ENCODE assay signal across 10 mouse cellular contexts in the genomic region with DNA sequence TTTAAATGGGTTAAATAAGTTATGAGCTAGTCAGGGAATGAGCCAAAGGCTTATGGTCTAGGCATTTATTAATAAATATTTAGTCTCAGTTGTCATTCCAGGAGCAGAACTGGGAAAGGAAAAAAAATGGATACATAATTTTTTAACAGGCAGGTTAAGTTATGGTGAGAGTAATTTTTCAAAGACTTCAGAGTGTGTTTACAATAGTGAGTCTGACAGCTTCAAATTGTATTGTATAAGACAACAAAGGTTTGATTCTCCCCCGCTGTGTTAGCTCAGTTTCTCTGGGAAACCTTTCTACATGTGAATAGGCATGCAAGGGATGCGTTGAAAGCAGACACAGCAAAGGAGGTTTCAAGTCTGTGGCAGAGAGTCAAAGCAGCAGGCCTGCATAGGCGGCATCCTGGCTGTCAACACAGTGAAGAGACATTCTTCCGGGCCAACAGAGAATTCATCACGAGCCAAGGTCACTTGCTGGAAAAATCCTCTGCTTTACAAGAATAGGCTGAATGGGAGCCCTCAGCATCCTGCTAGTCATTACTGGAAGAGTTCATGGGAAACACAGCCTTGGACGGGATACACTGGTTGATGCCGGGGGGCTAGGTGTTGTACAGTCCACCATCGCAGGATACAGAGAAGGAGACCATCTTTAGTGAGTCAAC. TPM values are rescaled to one million over a fixed set of nuclear protein-coding genes. Genes with fewer than 3 reads are reported as not detected.
DNase-seq lines count a peak whose midpoint lies in the region; ATAC-seq and TF ChIP-seq lines count a peak whose summit lies in the region.
"Had no signal": no experiment of that assay in that cellular context is flagged by ENCODE, and none has a peak within 500 bp of the region (broad histone marks: within the 10 kb centered on the region; RNA-seq: fewer than 3 reads in every experiment).

No protein-coding gene starts in this region.

- intact Hi-C loops in left cerebral cortex, adult 2 months (cut with DNase I), result no loop called here

- DNase-seq in adrenal gland, postnatal 10 days, result peak; percentile 52
- DNase-seq in adrenal gland, postnatal 4 days (ENCODE audit: low spot score in 2 of 2), result no peak
- DNase-seq in brain, embryonic 14.5 days (ENCODE audit: low read depth), result peak; percentile 93
- DNase-seq in midbrain, embryonic 14.5 days, result peak; percentile 72
- no peak for DNase-seq in spleen, postnatal 4 days (ENCODE audit: low spot score in 2 of 2)
- no peak for DNase-seq in left cerebral cortex, adult 2 months (ENCODE audit: extremely low spot score in 1 of 2, low spot score in 2 of 2)
- DNase-seq: kidney, adult 8-10 months had no signal

- TF ChIP-seq POLR2A in brain, embryonic 14.5 days (IDR thresholded peaks at IDR 0.05; ENCODE audit: borderline replicate concordance, extremely low read depth, insufficient read depth, insufficient read length, poor library complexity, severe bottlenecking), result no peak

- peak overlapping the region; percentile 75 for H3K27ac ChIP-seq in forebrain, embryonic 13.5 days
- peak overlapping the region; percentile 14; the same call in 1 of the 2 replicates for H3K27ac ChIP-seq in midbrain, embryonic 14.5 days (replicated peaks; ENCODE audit: low read depth, low read length)
- no peak overlapping the region for H3K27ac ChIP-seq in left cerebral cortex, adult 2 months
- no peak overlapping the region for H3K27ac ChIP-seq in liver, embryonic 12.5 days
- H3K27ac ChIP-seq: limb, embryonic 15.5 days had no signal

- ATAC-seq in forebrain, embryonic 13.5 days, result peak; percentile 84
- ATAC-seq in midbrain, embryonic 14.5 days (ENCODE audit: low FRiP score, low TSS enrichment), result peak; percentile 64
- no peak for ATAC-seq in liver, embryonic 12.5 days

- H3K4me3 ChIP-seq in forebrain, embryonic 13.5 days, result no peak overlapping the region
- no peak overlapping the region for H3K4me3 ChIP-seq in midbrain, embryonic 14.5 days (replicated peaks; ENCODE audit: low read depth, low read length)
- H3K4me3 ChIP-seq in left cerebral cortex, adult 2 months, result no peak overlapping the region
- H3K4me3 ChIP-seq in liver, embryonic 12.5 days, result no peak overlapping the region
- H3K4me3 ChIP-seq: limb, embryonic 15.5 days had no signal

- TF ChIP-seq CTCF in brain, embryonic 14.5 days (IDR thresholded peaks at IDR 0.05; ENCODE audit: borderline replicate concordance, extremely low read depth, insufficient read depth, insufficient read length), result no peak
- no peak for TF ChIP-seq CTCF in left cerebral cortex, adult 2 months (IDR thresholded peaks at IDR 0.05)

- no peak overlapping the region for H3K9ac ChIP-seq in forebrain, embryonic 13.5 days
- no peak overlapping the region for H3K9ac ChIP-seq in midbrain, embryonic 14.5 days (replicated peaks; ENCODE audit: low read length)
- H3K9ac ChIP-seq in liver, embryonic 12.5 days, result no peak overlapping the region
- H3K9ac ChIP-seq: limb, embryonic 15.5 days had no signal

- H3K4me2 ChIP-seq in forebrain, embryonic 13.5 days, result no peak overlapping the region
- 0 out of 2 replicates have a peak overlapping the region, but pooled peaks have one; percentile 15 for H3K4me2 ChIP-seq in midbrain, embryonic 14.5 days (ENCODE audit: low read length)
- no peak overlapping the region for H3K4me2 ChIP-seq in liver, embryonic 12.5 days
- H3K4me2 ChIP-seq: limb, embryonic 15.5 days had no signal

- WGBS in forebrain, embryonic 13.5 days, result 8% methylated on average over 8 of the region's 8 CpGs
- WGBS in midbrain, embryonic 14.5 days, result 7% methylated on average over 8 of the region's 8 CpGs
- WGBS in liver, embryonic 12.5 days (ENCODE audit: insufficient replicate concordance), result 61% methylated on average over 8 of the region's 8 CpGs

- H3K4me1 ChIP-seq in forebrain, embryonic 13.5 days, result peaks cover 17% of the 10 kb centered on the region
- H3K4me1 ChIP-seq in midbrain, embryonic 14.5 days (ENCODE audit: control insufficient read depth, insufficient read depth, low read length), result peaks cover 13% of the 10 kb centered on the region
- 0 out of 2 replicates have a peak, but pooled peaks cover 6% of the 10 kb centered on the region for H3K4me1 ChIP-seq in liver, embryonic 12.5 days
- H3K4me1 ChIP-seq: limb, embryonic 15.5 days had no signal

- H3K27me3 ChIP-seq in forebrain, embryonic 13.5 days, result no peaks in the 10 kb centered on the region
- no peaks in the 10 kb centered on the region for H3K27me3 ChIP-seq in midbrain, embryonic 14.5 days (ENCODE audit: control insufficient read depth, insufficient read depth, low read length)
- no peaks in the 10 kb centered on the region for H3K27me3 ChIP-seq in liver, embryonic 12.5 days (replicated peaks)
- H3K27me3 ChIP-seq: limb, embryonic 15.5 days had no signal

- H3K9me3 ChIP-seq in forebrain, embryonic 13.5 days (replicated peaks), result no peaks in the 10 kb centered on the region
- no peaks in the 10 kb centered on the region for H3K9me3 ChIP-seq in midbrain, embryonic 14.5 days (ENCODE audit: control insufficient read depth, low read length)
- H3K9me3 ChIP-seq in liver, embryonic 12.5 days (replicated peaks), result no peaks in the 10 kb centered on the region
- H3K9me3 ChIP-seq: limb, embryonic 15.5 days had no signal

- no peaks in the 10 kb centered on the region for H3K36me3 ChIP-seq in forebrain, embryonic 13.5 days (ENCODE audit: poor library complexity, severe bottlenecking)
- no peaks in the 10 kb centered on the region for H3K36me3 ChIP-seq in midbrain, embryonic 14.5 days (ENCODE audit: control insufficient read depth, insufficient read depth, low read length)
- no peaks in the 10 kb centered on the region for H3K36me3 ChIP-seq in liver, embryonic 12.5 days
- H3K36me3 ChIP-seq: limb, embryonic 15.5 days had no signal

RNA-seq across cellular contexts. Expression of gene Paqr8, which starts 23.0 kb away (rescaled TPM):
- 10 to 100 TPM; 20.7 to 22.4 TPM for total RNA-seq in adrenal gland, postnatal 10 days (2021)
- 10 to 100 TPM; 40.5 to 44.6 TPM for total RNA-seq in adrenal gland, postnatal 4 days (2021)
- polyA plus RNA-seq in brain, embryonic 14.5 days (2012; rRNA removed), result 22.8 and 30.7 TPM in 2 replicates
- 12.7 and 14.2 TPM in 2 replicates for polyA plus RNA-seq in forebrain, embryonic 13.5 days (2015; fragmentation: Nextera tagmentation; extraction: Ambion mirVana)
- 25.7 and 26.7 TPM in 2 replicates for polyA plus RNA-seq in midbrain, embryonic 14.5 days (2014; fragmentation: Nextera tagmentation; extraction: Ambion mirVana)
- 100 to 1,000 TPM; 128 to 135 TPM for total RNA-seq in left cerebral cortex, adult 2 months (2021)
- polyA plus RNA-seq in liver, embryonic 12.5 days (2016; fragmentation: Nextera tagmentation; extraction: Ambion mirVana), result 0.68 and 0.85 TPM in 2 replicates

RNA-seq across cellular contexts. Expression of gene Mcm3, which starts 47.3 kb away (rescaled TPM):
- total RNA-seq in adrenal gland, postnatal 10 days (2021), result 10 to 100 TPM; 40.3 to 54.6 TPM
- 10 to 100 TPM; 73.8 to 85.6 TPM for total RNA-seq in adrenal gland, postnatal 4 days (2021)
- 29.0 and 31.6 TPM in 2 replicates for polyA plus RNA-seq in brain, embryonic 14.5 days (2012; rRNA removed)
- polyA plus RNA-seq in forebrain, embryonic 13.5 days (2015; fragmentation: Nextera tagmentation; extraction: Ambion mirVana), result 109 and 125 TPM in 2 replicates
- polyA plus RNA-seq in midbrain, embryonic 14.5 days (2014; fragmentation: Nextera tagmentation; extraction: Ambion mirVana), result 16.6 and 28.3 TPM in 2 replicates
- total RNA-seq in left cerebral cortex, adult 2 months (2021), result 1 to 10 TPM; 1.9 to 3.4 TPM
- polyA plus RNA-seq in liver, embryonic 12.5 days (2016; fragmentation: Nextera tagmentation; extraction: Ambion mirVana), result 203 and 204 TPM in 2 replicates

Comparison
In these comparisons a context has a peak if more than half of its experiments do, and no peak if none do; other contexts are left out.
1. DNase-seq: peak in adrenal gland, postnatal 10 days (single experiment), brain, embryonic 14.5 days (single experiment) and midbrain, embryonic 14.5 days (single experiment); none in adrenal gland, postnatal 4 days (0 of 2), spleen, postnatal 4 days (0 of 2) and left cerebral cortex, adult 2 months (0 of 2).
2. H3K27ac ChIP-seq: peak in forebrain, embryonic 13.5 days (single experiment) and midbrain, embryonic 14.5 days (single experiment); none in left cerebral cortex, adult 2 months (single experiment) and liver, embryonic 12.5 days (single experiment).